Mouse (Mus musculus) mesoderm, embryonic 11.5 days (tissue): Measurements from ENCODE around the gene Aqp6.

Experiments used
- DNase-seq: peaks from one replicate; pipeline ENCODE4 v3.0.0-alpha.2; 2012; ENCODE audit warnings: low read depth, low spot score

Gene Aqp6

GRCm38 (mm10) chr15:99600986-99601822 is at the start of gene Aqp6:
Gene Aqp6, plus strand, starts transcription at chr15:99601400.
- no peak for DNase-seq

GRCm38 (mm10) chr15:99553767-99554166 is 47.4 kb upstream of the Aqp6 start:
- DNase-seq: peak; percentile 43

DNA sequence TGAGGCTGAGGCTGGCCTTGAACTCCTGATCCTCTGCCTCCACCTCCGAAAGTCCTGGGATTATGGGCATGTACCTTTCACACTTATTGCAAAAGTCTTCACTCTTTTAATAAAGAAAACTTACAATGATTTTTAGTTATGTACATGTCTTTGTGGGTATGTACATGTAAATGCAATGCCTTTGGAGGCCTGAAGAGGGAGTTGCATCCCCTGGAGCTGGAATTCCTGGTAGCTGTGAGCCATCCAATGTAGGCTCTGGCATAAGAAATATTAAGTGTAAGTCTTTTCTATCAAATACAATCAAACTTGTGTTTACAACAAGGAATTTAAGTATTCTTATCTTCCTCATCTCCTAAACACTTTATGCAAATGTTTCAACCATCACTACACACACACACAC is 42.3 kb upstream of the Aqp6 start:
- DNase-seq: no peak

DNA sequence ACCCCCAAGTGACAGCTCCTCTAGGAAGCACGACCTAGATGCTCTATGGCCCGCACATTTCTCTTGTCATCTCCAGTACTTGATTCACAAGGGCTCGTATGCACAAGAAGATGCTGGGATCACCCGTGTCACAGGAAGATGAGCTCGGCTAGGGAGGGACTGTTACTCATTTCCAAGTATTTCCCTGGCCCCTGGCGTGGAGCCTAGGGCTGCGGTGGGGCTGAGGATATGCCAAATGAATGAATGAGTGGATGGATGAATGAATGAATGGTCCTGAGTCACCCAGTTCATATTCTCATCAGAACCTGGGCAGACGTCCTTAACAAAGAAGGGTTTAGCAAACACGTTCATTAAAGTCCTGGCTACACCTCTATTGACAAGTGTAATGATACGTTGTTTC is 41.0 kb upstream of the Aqp6 start:
- DNase-seq: no peak

- no peak for DNase-seq
Measured at GRCm38 (mm10) chr15:99567371-99567770, 33.8 kb upstream of the Aqp6 start.

- DNase-seq: no peak
Measured at GRCm38 (mm10) chr15:99568682-99569081, 32.5 kb upstream of the Aqp6 start.

GRCm38 (mm10) chr15:99569123-99569522 is 32.1 kb upstream of the Aqp6 start:
- DNase-seq: no peak

DNA sequence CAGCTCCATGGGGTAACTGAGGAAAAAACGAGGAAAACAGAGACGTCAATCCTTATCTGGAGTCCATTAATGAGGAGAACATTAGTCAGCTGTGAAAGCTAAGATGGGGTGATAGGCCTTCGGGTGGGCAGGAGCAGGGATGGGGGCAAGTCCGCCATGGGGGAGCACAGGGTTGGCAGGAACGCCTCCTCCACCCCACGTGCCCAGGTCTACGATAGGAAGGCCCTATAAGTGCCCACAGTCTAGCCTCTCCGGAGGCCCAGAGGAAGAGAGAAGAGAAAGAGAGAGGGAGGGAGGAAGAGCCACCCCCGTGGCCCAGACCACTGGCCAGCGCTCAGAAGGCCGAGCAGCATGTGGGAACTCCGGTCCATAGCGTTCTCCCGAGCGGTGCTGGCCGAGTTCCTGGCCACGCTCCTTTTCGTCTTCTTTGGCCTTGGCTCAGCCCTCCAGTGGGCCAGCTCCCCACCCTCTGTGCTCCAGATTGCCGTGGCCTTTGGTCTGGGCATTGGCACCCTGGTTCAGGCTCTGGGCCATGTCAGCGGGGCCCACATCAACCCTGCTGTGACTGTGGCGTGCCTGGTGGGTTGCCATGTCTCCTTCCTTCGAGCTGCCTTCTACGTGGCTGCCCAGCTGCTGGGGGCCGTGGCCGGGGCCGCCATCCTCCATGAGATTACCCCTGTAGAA is 22.3 kb upstream of the Aqp6 start, which contains the start of gene Aqp2:
Gene Aqp2, plus strand, starts transcription at position 254 of the 684 bp plus-strand sequence.
- no peak for DNase-seq

DNA sequence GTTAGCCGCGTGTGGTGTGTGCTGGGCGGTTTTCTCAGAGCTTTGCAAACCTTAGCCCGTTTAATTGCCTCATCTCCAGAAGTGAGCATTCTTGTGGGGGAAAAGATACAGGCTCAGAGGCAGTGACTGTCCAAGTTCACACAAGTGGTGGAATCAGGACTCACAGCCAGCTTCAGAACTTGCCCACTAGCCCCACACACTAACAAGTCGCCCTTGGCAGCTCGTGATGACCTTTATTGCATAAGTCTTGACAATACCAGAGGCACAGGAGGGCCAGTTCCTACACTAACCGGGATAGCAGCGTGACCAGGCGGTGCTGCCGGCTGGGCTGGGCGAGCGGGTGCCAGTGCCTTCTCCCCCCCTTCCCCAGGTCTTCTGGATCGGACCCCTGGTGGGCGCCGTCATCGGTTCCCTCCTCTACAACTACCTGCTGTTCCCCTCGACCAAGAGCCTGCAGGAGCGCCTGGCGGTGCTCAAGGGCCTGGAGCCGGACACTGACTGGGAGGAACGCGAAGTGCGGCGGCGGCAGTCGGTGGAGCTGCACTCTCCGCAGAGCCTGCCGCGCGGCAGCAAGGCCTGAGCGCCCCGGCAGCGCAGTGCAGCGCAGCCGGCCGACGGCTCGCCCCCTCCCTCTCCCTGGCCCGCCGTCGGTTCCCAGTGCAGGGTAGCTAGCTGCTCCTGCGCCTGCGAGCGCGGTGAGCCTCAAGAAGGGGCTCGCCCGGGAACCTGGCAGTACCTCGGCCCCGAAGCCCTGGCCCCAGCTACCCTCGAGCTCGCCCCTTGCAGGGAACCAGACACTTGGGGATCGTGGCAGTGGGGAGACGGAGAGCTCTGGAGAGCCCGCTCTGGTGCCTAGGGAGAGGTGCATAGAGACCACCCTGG is 17.5 kb upstream of the Aqp6 start:
- DNase-seq: peak; percentile 58

GRCm38 (mm10) chr15:99584407-99585202 is 16.6 kb upstream of the Aqp6 start:
- peak; percentile 46 for DNase-seq

- no peak for DNase-seq
Measured at GRCm38 (mm10) chr15:99585741-99586140, 15.5 kb upstream of the Aqp6 start.

DNA sequence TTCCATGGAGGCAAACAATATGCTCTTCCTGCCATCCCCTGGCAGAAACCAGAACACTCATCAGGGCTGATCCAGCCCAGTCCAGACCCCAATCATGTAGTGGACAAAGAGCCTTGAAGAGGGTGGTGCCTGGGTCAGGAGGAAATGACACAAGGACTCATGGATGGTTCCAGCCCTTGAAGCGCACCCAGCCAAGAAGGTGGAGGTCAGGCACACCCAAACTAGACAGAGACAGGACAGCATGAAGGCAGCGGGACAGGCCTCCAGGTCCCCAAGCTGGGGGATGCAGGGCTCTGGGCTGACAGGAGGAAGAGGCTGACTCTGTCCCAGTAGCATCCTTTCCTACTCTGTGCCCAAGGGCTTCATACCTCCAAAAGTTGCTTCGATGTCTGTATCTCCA is 14.7 kb upstream of the Aqp6 start:
- DNase-seq: no peak

DNA sequence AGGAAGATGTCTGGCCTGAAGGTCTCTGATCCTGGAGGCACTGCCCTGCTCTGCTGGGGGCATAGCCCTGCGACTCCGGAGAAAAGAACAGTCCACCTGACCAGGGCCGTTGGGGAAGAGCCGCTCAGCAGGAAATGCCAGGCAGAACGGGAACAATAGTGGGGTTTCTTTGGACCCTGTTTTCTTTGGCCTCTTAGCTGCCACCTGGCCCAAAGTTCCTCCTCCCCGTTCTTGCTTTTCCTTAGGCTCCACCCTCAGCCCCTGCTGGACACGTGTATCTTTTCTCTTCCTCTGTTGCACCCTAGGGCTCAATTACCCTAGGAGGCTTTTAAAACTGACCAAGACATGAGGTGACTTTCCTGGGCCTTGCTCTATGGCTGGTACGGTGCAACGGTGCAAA is 12.0 kb upstream of the Aqp6 start:
- no peak for DNase-seq

DNA sequence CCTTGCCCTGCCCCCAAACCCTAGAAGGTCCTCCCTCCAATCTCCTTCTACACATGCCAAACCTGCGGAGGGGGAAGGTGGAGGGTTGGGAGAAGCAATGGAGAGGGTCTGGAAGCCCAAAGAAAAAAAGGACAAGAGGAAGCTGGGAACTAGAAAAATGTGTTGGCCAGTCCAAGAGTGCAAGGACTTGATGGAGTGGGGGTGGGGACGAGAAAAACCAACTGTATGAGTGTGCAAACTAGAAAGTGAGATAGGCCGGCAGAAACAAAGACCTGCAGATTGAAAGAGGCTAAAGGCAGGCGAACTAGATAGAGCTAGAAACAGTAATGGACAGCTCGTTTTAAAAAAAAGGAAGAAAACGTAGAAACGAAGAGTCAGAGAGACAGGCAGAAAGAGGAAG is 11.5 kb upstream of the Aqp6 start:
- DNase-seq: no peak

DNA sequence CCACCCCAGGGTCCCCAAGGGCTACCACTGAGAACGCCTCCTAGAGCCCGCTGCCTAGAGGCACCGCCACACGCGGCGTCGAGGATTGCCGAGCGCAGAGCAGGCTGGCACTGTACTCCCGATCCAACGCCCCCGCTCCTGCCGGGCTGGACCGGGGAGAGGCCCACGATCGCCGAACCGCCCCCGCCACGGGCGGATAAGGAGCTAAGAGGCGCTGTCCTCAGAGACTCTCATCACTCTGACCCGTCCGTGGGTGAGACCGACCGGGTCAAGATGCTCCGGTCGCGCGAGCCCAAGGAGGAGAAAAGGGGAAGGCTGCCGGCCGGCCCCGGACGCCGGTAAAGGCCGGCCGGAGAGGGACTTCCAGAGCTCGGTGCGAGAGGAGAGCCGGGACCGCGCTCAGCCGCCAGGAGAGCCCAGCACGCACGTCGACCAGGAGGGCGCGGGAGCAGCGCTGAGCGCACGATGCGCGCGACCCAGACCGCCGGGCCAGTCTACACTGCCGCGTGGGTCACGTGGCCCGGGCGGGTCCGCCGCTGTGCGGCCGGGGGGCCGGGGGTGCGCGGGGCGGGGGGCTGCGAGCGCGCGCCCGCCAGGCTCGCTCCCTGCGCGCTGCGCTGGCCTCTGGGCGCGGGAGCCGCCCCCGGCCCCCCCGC is 10.6 kb upstream of the Aqp6 start, which contains the start of gene Aqp5:
Gene Aqp5, plus strand, starts transcription at position 354 of the 656 bp plus-strand sequence.
- no peak for DNase-seq

GRCm38 (mm10) chr15:99592177-99592576 is 9.0 kb upstream of the Aqp6 start:
- no peak for DNase-seq

- no peak for DNase-seq
Measured at GRCm38 (mm10) chr15:99592877-99593276, 8.3 kb upstream of the Aqp6 start.

GRCm38 (mm10) chr15:99594951-99595350 is 6.2 kb upstream of the Aqp6 start:
- no peak for DNase-seq

DNA sequence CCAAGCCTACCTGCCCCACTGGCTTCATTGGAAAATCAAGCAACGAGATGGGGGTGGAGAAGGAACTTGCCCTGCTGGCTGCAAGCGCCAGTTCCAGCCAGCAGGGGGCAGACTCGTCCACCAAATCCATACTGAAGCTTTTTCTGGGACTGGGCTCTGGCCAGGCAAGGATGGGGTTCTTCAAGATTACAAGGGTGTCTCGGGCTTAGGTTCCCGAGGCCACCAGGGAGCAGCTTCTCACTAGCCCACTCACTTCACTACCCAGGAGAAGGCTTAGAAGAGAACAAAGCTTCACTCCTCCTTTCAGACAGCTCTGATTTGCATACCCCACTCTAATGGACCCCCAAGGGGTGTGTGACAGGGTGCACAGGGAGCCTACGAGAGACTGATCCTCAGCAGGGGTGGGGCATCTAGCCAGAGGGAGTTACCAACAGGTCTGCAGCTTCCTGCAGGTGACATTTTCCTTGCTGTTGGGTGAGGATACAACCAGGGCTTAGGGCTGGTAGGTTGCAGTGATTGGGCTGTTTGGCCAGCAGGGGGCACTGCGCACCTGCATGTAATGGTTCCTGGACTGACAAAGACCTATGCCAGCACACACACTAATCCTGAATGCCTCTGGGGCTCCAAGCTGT is 5.0 kb upstream of the Aqp6 start:
- peak; percentile 92 for DNase-seq

GRCm38 (mm10) chr15:99596841-99597240 is 4.4 kb upstream of the Aqp6 start:
- DNase-seq: no peak
